Mouse (Mus musculus) heart, postnatal 4 days (tissue): Measurements from ENCODE around the gene Olfr618. TPM values are rescaled to one million over a fixed set of nuclear protein-coding genes. Genes with fewer than 3 reads are reported as not detected.
"Not testable (repeated sequence)": the region's sequence is repeated elsewhere in the genome, so short reads cannot be mapped to it uniquely, and the experiment has no call there.

ENCODE experiments used
- DNase-seq: peaks from one replicate; pipeline ENCODE4 v3.0.0; 2021
- microRNA-seq, 2 experiments: library from miRNA; unstranded; fragments of <30 nt; microRNA quantifications; one replicate each; pipeline ENCODE4 v1.2.0; 2021 to 2022
- total RNA-seq, 2 experiments: library from RNA; stranded (reverse); gene quantifications; 2 replicates each; pipeline ENCODE4 v1.2.3; 2021

The Olfr618 gene
- total RNA-seq: not detected

- DNase-seq: no peak
These were observed at the start of gene Olfr618 for GRCm38 (mm10) chr7:103589803-103590202. Gene Olfr618, plus strand, starts transcription at chr7:103590103.

- not testable (repeated sequence) for DNase-seq
These were observed 47.3 kb upstream of the Olfr618 start, which contains the start of gene Olfr612 for GRCm38 (mm10) chr7:103542617-103543016. Gene Olfr612, minus strand, starts transcription at chr7:103542717.

GRCm38 (mm10) chr7:103547774-103548173 is 42.1 kb upstream of the Olfr618 start, which contains the start of gene Olfr613:
Gene Olfr613, plus strand, starts transcription at chr7:103548074.
- DNase-seq: no peak

- no peak for DNase-seq
These were observed 34.1 kb upstream of the Olfr618 start, which contains the start of gene Olfr615 for GRCm38 (mm10) chr7:103555779-103556178. Gene Olfr615, plus strand, starts transcription at chr7:103556079.

- DNase-seq: no peak
These were observed 20.9 kb upstream of the Olfr618 start, which contains the start of gene Olfr616 for GRCm38 (mm10) chr7:103569043-103569442. Gene Olfr616, minus strand, starts transcription at chr7:103569143.

GRCm38 (mm10) chr7:103572761-103573160 is 17.1 kb upstream of the Olfr618 start, which contains the start of gene Olfr617:
Gene Olfr617, plus strand, starts transcription at chr7:103573061.
- DNase-seq: no peak

- no peak for DNase-seq
These were observed 10.4 kb downstream of the Olfr618 start, which contains the start of gene Olfr619 for GRCm38 (mm10) chr7:103600275-103600674. Gene Olfr619, plus strand, starts transcription at chr7:103600575.

- DNase-seq: no peak
These were observed 17.5 kb downstream of the Olfr618 start for GRCm38 (mm10) chr7:103607425-103607824.

GRCm38 (mm10) chr7:103612434-103612833 is 22.5 kb downstream of the Olfr618 start, which contains the start of gene Olfr620:
Gene Olfr620, minus strand, starts transcription at chr7:103612534.
- no peak for DNase-seq

GRCm38 (mm10) chr7:103636795-103637194 is 46.9 kb downstream of the Olfr618 start:
- no peak for DNase-seq

GRCm38 (mm10) chr7:103642602-103643001 is 52.7 kb downstream of the Olfr618 start, which contains the start of gene Olfr622:
Gene Olfr622, minus strand, starts transcription at chr7:103642702.
- DNase-seq: no peak

GRCm38 (mm10) chr7:103644070-103644469 is 54.2 kb downstream of the Olfr618 start:
- DNase-seq: no peak

Small RNA genes lying within 50 kb of the gene (microRNA-seq; reads per million reads assigned to microRNA genes)
- 0 reads per million in 2 experiments for gene Gm26506

Other genes with a start within 250 kb of the Olfr618 start
- gene Olfr600, start 240.4 kb upstream of the Olfr618 start, total RNA-seq: not detected
- gene Olfr601, start 227.4 kb upstream of the Olfr618 start, total RNA-seq: not detected
- gene Olfr603, start 203.9 kb upstream of the Olfr618 start, total RNA-seq: not detected
- under 1 TPM in 1 of 2 experiments, not detected in 1; 0.21 TPM for gene Usp17lc, start 175.0 kb upstream of the Olfr618 start, total RNA-seq
- not detected for gene Olfr605, start 144.7 kb upstream of the Olfr618 start, total RNA-seq
- not detected for gene Olfr606, start 141.1 kb upstream of the Olfr618 start, total RNA-seq
- not detected for gene Olfr607, start 126.0 kb upstream of the Olfr618 start, total RNA-seq
- 1 to 10 TPM; 3.8 to 4.1 TPM for gene Olfr608, start 120.2 kb upstream of the Olfr618 start, total RNA-seq
- gene Olfr609, start 92.0 kb upstream of the Olfr618 start, total RNA-seq: not detected
- gene Olfr610, start 78.0 kb upstream of the Olfr618 start, total RNA-seq: not detected
- not detected for gene Olfr611, start 69.3 kb upstream of the Olfr618 start, total RNA-seq
- gene Olfr612, start 47.4 kb upstream of the Olfr618 start, total RNA-seq: not detected
- gene Olfr613, start 42.0 kb upstream of the Olfr618 start, total RNA-seq: not detected
- gene Olfr615, start 34.0 kb upstream of the Olfr618 start, total RNA-seq: not detected
- not detected for gene Olfr616, start 21.0 kb upstream of the Olfr618 start, total RNA-seq
- not detected for gene Olfr617, start 17.0 kb upstream of the Olfr618 start, total RNA-seq
- gene Olfr619, start 10.5 kb downstream of the Olfr618 start, total RNA-seq: not detected
- not detected for gene Olfr620, start 22.4 kb downstream of the Olfr618 start, total RNA-seq
- gene Olfr622, start 52.6 kb downstream of the Olfr618 start, total RNA-seq: not detected
- not detected for gene Olfr623, start 73.6 kb downstream of the Olfr618 start, total RNA-seq
- gene Olfr624, start 81.1 kb downstream of the Olfr618 start, total RNA-seq: not detected
- not detected for gene Olfr625-ps1, start 92.6 kb downstream of the Olfr618 start, total RNA-seq
- gene Olfr243, start 124.6 kb downstream of the Olfr618 start, total RNA-seq: not detected
- gene Olfr628, start 140.3 kb downstream of the Olfr618 start, total RNA-seq: not detected
- not detected for gene Olfr629, start 154.8 kb downstream of the Olfr618 start, total RNA-seq
- gene Olfr630, start 167.2 kb downstream of the Olfr618 start, total RNA-seq: not detected
- not detected for gene Olfr69, start 181.5 kb downstream of the Olfr618 start, total RNA-seq
- gene Olfr68, start 189.6 kb downstream of the Olfr618 start, total RNA-seq: not detected
- not detected for gene Olfr67, start 201.7 kb downstream of the Olfr618 start, total RNA-seq
- gene Hbb-bt, start 223.9 kb downstream of the Olfr618 start, total RNA-seq: 1,000 to 10,000 TPM in 1 of 2 experiments, 100 to 1,000 TPM in 1; 541 to 1,864 TPM
- gene Hbb-bs, start 238.0 kb downstream of the Olfr618 start, total RNA-seq: over 10,000 TPM in 1 of 2 experiments, 1,000 to 10,000 TPM in 1; 4,494 to 12,962 TPM